Mouse (Mus musculus) C2C12 (cell line): ENCODE measurements around the gene Pspn.

Experiments
- CEBPB ChIP-seq: IDR thresholded peaks from one replicate; pipeline ENCODE4 v1.6.1; 2011; ENCODE audit warnings: low read depth, mild to moderate bottlenecking, control low read depth, moderate library complexity
- CTCF ChIP-seq: IDR thresholded peaks from one replicate; pipeline ENCODE4 v1.5.1; 2011; ENCODE audit not compliant: control insufficient read depth, insufficient read depth, insufficient read length
- FOSL1 ChIP-seq: IDR thresholded peaks from one replicate; pipeline ENCODE4 v1.8.0; 2011; ENCODE audit warnings: mild to moderate bottlenecking, low read length; ENCODE audit not compliant: poor library complexity, insufficient read depth, severe bottlenecking
- MAX ChIP-seq: IDR thresholded peaks from one replicate; pipeline ENCODE4 v1.6.1; 2011; ENCODE audit warnings: mild to moderate bottlenecking, control low read depth
- MYOD1 ChIP-seq: IDR thresholded peaks from one replicate; pipeline ENCODE4 v1.6.1; 2011; ENCODE audit warnings: low read depth; ENCODE audit not compliant: control insufficient read depth, insufficient read length
- MYOG ChIP-seq: IDR thresholded peaks from one replicate; pipeline ENCODE4 v1.6.1; 2011; ENCODE audit not compliant: control insufficient read depth, insufficient read length; ENCODE audit errors: extremely low read depth

- TF ChIP-seq MYOD1 = no peak
- TF ChIP-seq CTCF = no peak
- no peak for TF ChIP-seq MYOG
- no peak for TF ChIP-seq CEBPB
- TF ChIP-seq MAX = no peak
- no peak for TF ChIP-seq FOSL1
Observed at GRCm38 (mm10) chr17:57038978-57039377, 39.2 kb upstream of the Pspn start.
